Mouse (Mus musculus) olfactory bulb, adult 2 months (tissue): ENCODE results near the gene Nav2.

Experiments
- CTCF ChIP-seq: fragments of 200-500 bp; IDR thresholded peaks from 2 replicates; pipeline ENCODE4 v1.5.1; 2012; ENCODE audit warnings: low read depth, mild to moderate bottlenecking, low read length, moderate library complexity; ENCODE audit not compliant: insufficient read depth
- POLR2A ChIP-seq: fragments of 200-500 bp; IDR thresholded peaks from 2 replicates; pipeline ENCODE4 v1.6.1; 2012; ENCODE audit warnings: mild to moderate bottlenecking, low read depth, low read length, moderate library complexity; ENCODE audit not compliant: insufficient read depth

GRCm38 (mm10) chr7:49241229-49241751 is 332.8 kb downstream of the Nav2 start:
- TF ChIP-seq POLR2A: no peak
- TF ChIP-seq CTCF: no peak
